Mouse (Mus musculus) megakaryocyte, embryonic 14.5 days (primary cell): ENCODE data around the gene Gripap1.

Experiments used
- FLI1 ChIP-seq: IDR thresholded peaks from 2 replicates; pipeline ENCODE4 v1.6.1; 2012; ENCODE audit warnings: low read length, inconsistent platforms, mixed read lengths
- GATA1 ChIP-seq: IDR thresholded peaks from 3 replicates; pipeline ENCODE4 v1.6.1; 2012; ENCODE audit warnings: mixed read lengths, low read length, inconsistent platforms, borderline replicate concordance

DNA sequence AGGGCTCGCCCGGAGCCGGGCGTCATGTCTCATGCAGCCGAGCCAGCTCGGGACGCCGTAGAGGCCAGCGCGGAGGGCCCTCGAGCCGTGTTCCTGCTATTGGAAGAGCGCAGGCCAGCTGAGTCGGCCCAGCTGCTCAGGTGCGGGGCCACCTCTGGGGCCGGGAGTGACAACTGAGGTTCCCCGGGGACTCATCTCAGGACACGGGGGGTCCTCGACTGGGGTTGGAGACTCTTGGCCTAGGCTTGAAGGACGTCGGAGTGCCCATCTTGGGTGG lies 26.7 kb upstream of the Gripap1 start:
- TF ChIP-seq GATA1: no peak
- TF ChIP-seq FLI1: no peak
